Mouse (Mus musculus): ENCODE data around the gene Zbtb33. TPM values are rescaled to one million over a fixed set of nuclear protein-coding genes. Genes with fewer than 3 reads are reported as not detected.
"Not testable (repeated sequence)": the region's sequence is repeated elsewhere in the genome, so short reads cannot be mapped to it uniquely, and the experiment has no call there.

Zbtb33 gene
- polyA plus RNA-seq (2014; fragmentation: Nextera tagmentation; extraction: Ambion mirVana): 3.2 and 4.3 TPM in 2 replicates

DNA sequence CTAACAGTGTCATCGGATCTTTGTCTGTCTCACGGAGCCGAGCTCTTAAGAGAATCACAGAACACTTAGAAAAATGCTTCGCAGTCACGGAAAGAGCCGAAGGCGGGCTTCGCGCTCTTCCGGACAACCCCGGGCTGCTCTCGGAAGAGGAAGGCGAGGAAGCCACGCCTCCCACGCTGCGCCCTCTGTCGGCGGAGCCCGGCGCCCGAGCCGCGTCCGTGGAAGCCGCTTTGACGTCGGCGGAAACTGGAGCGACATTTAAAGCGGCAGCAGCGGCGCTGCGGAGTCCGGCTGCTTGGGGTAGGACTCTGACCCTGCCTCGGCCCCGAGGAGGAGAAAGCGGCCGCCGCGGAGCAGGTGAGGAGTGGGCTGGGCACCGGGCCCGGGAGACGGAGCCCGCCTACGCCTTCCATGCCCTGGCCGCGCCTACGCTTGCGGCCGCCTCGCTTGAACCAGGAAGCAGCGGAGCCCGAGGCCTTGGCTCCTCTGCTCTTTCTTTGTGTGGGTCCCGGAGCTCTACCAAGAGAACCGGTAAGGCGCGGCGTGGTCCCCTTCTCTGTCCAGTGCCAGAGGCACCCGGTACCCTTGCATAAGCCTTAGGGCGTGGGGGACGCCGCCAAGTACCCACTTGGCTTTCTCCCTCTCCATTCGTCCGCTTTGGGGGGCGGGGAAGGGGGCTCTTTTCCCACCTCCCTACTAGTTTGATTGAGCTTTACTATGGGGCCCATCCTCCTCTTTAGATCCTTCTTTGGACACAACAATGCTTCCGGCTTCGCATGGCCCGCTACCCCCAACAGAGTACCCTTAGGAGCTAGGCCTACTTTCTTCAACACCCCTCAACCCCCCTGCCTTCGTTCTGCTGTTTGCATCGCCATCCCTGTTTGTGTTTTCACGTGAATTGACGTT, at the start of gene Zbtb33:
Gene Zbtb33, plus strand, starts transcription at position 242 of the 906 bp plus-strand sequence.
- no peaks in the 10 kb centered on the region for H3K4me1 ChIP-seq (replicated peaks; ENCODE audit: control insufficient read depth, insufficient read depth, low read length)
- no peaks in the 10 kb centered on the region for H3K9me3 ChIP-seq (ENCODE audit: control insufficient read depth, low read length)
- ATAC-seq (replicated peaks; ENCODE audit: low FRiP score): peak; percentile 95
- peak; percentile 78 for DNase-seq (ENCODE audit: low spot score)
- H3K36me3 ChIP-seq (ENCODE audit: control insufficient read depth, insufficient read depth, low read length): no peaks in the 10 kb centered on the region
- no peaks in the 10 kb centered on the region for H3K27me3 ChIP-seq (replicated peaks; ENCODE audit: control insufficient read depth, insufficient read depth, low read length)
- peak within 1 kb of the TSS; percentile 71 for H3K4me3 ChIP-seq (ENCODE audit: low read depth, low read length)
- peak within 1 kb of the TSS; percentile 57 for H3K4me2 ChIP-seq
- WGBS: 14% methylated on average over 71 of the region's 72 CpGs
- peak within 1 kb of the TSS; percentile 43; the same call in 1 of the 2 replicates for H3K27ac ChIP-seq (ENCODE audit: low read depth, low read length)
- peak within 1 kb of the TSS; percentile 78 for H3K9ac ChIP-seq (ENCODE audit: low read depth, low read length)

- Histone ChIP-seq H3K9me3 (ENCODE audit: control insufficient read depth, low read length) (no peaks in the 10 kb centered on the region), H3K36me3 (ENCODE audit: control insufficient read depth, insufficient read depth, low read length) (no peaks in the 10 kb centered on the region), H3K4me1 (replicated peaks; ENCODE audit: control insufficient read depth, insufficient read depth, low read length) (no peaks in the 10 kb centered on the region), H3K4me3 (ENCODE audit: low read depth, low read length) (no peak overlapping the region), H3K27ac (ENCODE audit: low read depth, low read length) (no peak overlapping the region), H3K4me2 (no peak overlapping the region), H3K9ac (ENCODE audit: low read depth, low read length) (no peak overlapping the region), H3K27me3 (replicated peaks; ENCODE audit: control insufficient read depth, insufficient read depth, low read length) (no peaks in the 10 kb centered on the region)
- WGBS: 52% methylated on average over 1 of the region's 1 CpGs
- ATAC-seq (replicated peaks; ENCODE audit: low FRiP score): no peak
- no peak for DNase-seq (ENCODE audit: low spot score)
These were observed 30.5 kb upstream of the Zbtb33 start for GRCm38 (mm10) chrX:38159097-38159496.

DNA sequence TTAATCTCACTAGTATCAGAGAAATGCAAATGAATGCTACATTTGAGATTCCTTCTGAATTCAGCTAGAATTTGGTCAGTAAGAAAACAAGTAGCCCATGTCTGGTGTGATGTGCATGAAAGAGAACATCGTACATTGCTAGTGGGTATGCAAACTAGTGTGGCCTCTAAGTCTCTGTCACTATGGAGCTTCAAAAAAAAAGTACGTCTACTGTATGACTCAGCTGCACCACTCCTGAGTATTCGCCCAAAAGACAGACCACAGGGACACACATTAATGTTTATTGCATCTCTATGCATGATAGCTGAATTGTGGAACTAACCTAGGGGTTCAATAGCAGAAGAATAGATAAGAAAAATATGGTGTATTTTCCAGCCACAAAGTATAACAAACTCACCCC, 24.3 kb upstream of the Zbtb33 start:
- DNase-seq (ENCODE audit: low spot score): no peak

DNA sequence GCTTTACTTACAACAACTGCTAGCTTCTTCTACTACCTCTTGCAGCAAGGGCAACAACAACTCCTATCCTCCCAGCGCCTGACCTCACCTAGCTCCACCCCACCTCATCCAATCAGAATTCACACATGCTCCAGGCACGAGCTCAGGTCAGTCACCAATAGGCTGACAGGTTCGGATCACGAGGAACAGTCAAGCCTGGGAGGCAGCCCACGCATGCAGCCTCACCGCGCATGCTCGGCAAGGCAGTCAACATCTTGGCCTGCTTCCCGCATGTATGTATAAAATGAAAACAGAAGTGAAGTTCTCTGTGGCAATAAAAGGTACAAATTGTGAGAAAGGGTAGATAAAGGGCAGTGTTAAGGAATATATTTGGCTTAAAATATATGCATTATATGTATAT, 23.5 kb upstream of the Zbtb33 start:
- Histone ChIP-seq H3K36me3 (ENCODE audit: control insufficient read depth, insufficient read depth, low read length) (no peaks in the 10 kb centered on the region), H3K4me1 (replicated peaks; ENCODE audit: control insufficient read depth, insufficient read depth, low read length) (no peaks in the 10 kb centered on the region), H3K9ac (ENCODE audit: low read depth, low read length) (no peak overlapping the region), H3K4me2 (no peak overlapping the region), H3K9me3 (ENCODE audit: control insufficient read depth, low read length) (no peaks in the 10 kb centered on the region), H3K4me3 (ENCODE audit: low read depth, low read length) (no peak overlapping the region), H3K27me3 (replicated peaks; ENCODE audit: control insufficient read depth, insufficient read depth, low read length) (no peaks in the 10 kb centered on the region), H3K27ac (ENCODE audit: low read depth, low read length) (no peak overlapping the region)
- DNase-seq (ENCODE audit: low spot score): no peak
- 73% methylated on average over 9 of the region's 9 CpGs for WGBS
- no peak for ATAC-seq (replicated peaks; ENCODE audit: low FRiP score)

More for the DNA sequence above, 24.3 kb upstream of the Zbtb33 start:
- no peak overlapping the region for H3K4me3 ChIP-seq (ENCODE audit: low read depth, low read length)
- H3K9ac ChIP-seq (ENCODE audit: low read depth, low read length): no peak overlapping the region
- H3K36me3 ChIP-seq (ENCODE audit: control insufficient read depth, insufficient read depth, low read length): no peaks in the 10 kb centered on the region
- no peak overlapping the region for H3K27ac ChIP-seq (ENCODE audit: low read depth, low read length)
- no peaks in the 10 kb centered on the region for H3K9me3 ChIP-seq (ENCODE audit: control insufficient read depth, low read length)
- no peaks in the 10 kb centered on the region for H3K4me1 ChIP-seq (replicated peaks; ENCODE audit: control insufficient read depth, insufficient read depth, low read length)
- 80% methylated on average over 3 of the region's 3 CpGs for WGBS
- H3K4me2 ChIP-seq: no peak overlapping the region
- ATAC-seq (replicated peaks; ENCODE audit: low FRiP score): no peak
- no peaks in the 10 kb centered on the region for H3K27me3 ChIP-seq (replicated peaks; ENCODE audit: control insufficient read depth, insufficient read depth, low read length)

- H3K9me3 ChIP-seq (ENCODE audit: control insufficient read depth, low read length): no peaks in the 10 kb centered on the region
- H3K4me2 ChIP-seq: no peak overlapping the region
- H3K27ac ChIP-seq (ENCODE audit: low read depth, low read length): no peak overlapping the region
- no peak for ATAC-seq (replicated peaks; ENCODE audit: low FRiP score)
- no peaks in the 10 kb centered on the region for H3K36me3 ChIP-seq (ENCODE audit: control insufficient read depth, insufficient read depth, low read length)
- no peak overlapping the region for H3K4me3 ChIP-seq (ENCODE audit: low read depth, low read length)
- no peak for DNase-seq (ENCODE audit: low spot score)
- no peaks in the 10 kb centered on the region for H3K27me3 ChIP-seq (replicated peaks; ENCODE audit: control insufficient read depth, insufficient read depth, low read length)
- H3K4me1 ChIP-seq (replicated peaks; ENCODE audit: control insufficient read depth, insufficient read depth, low read length): no peaks in the 10 kb centered on the region
- H3K9ac ChIP-seq (ENCODE audit: low read depth, low read length): no peak overlapping the region
- WGBS: 69% methylated on average over 4 of the region's 4 CpGs
These were observed 23.0 kb upstream of the Zbtb33 start for GRCm38 (mm10) chrX:38166592-38166991.

- not testable (repeated sequence) for H3K4me1 ChIP-seq (replicated peaks; ENCODE audit: control insufficient read depth, insufficient read depth, low read length); H3K4me3 ChIP-seq (ENCODE audit: low read depth, low read length); H3K9ac ChIP-seq (ENCODE audit: low read depth, low read length); ATAC-seq (replicated peaks; ENCODE audit: low FRiP score); H3K27me3 ChIP-seq (replicated peaks; ENCODE audit: control insufficient read depth, insufficient read depth, low read length); H3K9me3 ChIP-seq (ENCODE audit: control insufficient read depth, low read length); H3K27ac ChIP-seq (ENCODE audit: low read depth, low read length); H3K36me3 ChIP-seq (ENCODE audit: control insufficient read depth, insufficient read depth, low read length)
- 31% methylated on average over 19 of the region's 19 CpGs for WGBS
- peak overlapping the region; percentile 41 for H3K4me2 ChIP-seq
- peak; percentile 33 for DNase-seq (ENCODE audit: low spot score)
These were observed 9.7 kb upstream of the Zbtb33 start for GRCm38 (mm10) chrX:38179891-38180310.

GRCm38 (mm10) chrX:38180656-38181607, 8.7 kb upstream of the Zbtb33 start:
- Histone ChIP-seq H3K4me3 (ENCODE audit: low read depth, low read length) (peak overlapping the region; percentile 47), H3K4me2 (peak overlapping the region; percentile 73), H3K9me3 (ENCODE audit: control insufficient read depth, low read length) (peaks cover 3% of the 10 kb centered on the region; the same call in 1 of the 2 replicates), H3K36me3 (ENCODE audit: control insufficient read depth, insufficient read depth, low read length) (no peaks in the 10 kb centered on the region), H3K27me3 (replicated peaks; ENCODE audit: control insufficient read depth, insufficient read depth, low read length) (no peaks in the 10 kb centered on the region), H3K4me1 (replicated peaks; ENCODE audit: control insufficient read depth, insufficient read depth, low read length) (no peaks in the 10 kb centered on the region), H3K27ac (ENCODE audit: low read depth, low read length) (no peak overlapping the region), H3K9ac (ENCODE audit: low read depth, low read length) (no peak overlapping the region)
- peak; percentile 29; the same call in 1 of the 2 replicates for ATAC-seq (replicated peaks; ENCODE audit: low FRiP score)
- 19% methylated on average over 37 of the region's 38 CpGs for WGBS
- peak; percentile 33 for DNase-seq (ENCODE audit: low spot score)

DNA sequence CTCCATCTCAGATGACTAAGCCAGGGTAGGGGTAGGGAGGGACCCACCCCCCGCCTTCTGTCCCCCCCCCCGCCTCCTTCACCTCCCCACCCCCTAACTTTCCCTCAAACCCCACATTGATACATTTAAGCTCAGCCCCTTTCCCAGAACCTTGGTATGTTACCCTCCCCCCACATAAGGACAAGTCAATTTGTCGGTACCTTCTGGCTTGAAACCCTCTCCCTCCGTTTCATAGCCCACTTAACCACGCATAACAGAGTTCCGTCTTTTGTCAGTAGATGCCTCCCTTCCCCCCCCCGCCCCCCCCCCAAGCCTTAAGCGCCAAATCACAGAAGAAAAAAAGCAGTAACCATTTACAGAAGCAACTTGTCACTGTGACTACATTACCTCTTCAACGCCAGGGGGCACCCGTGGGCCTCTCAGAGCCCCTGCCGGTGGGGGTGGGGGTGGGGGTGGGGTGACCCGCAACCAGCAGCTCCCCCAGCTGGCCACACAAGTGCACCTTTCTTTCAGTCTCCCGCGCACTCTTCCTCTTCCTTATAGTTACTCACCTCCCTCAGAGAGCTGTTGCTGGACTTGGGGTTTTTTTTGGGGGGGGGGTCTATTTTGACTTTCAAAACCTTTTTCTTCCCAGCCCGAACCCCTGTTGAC, 7.9 kb upstream of the Zbtb33 start:
- Histone ChIP-seq H3K4me2 (peak overlapping the region; percentile 13; the same call in 1 of the 2 replicates), H3K27me3 (replicated peaks; ENCODE audit: control insufficient read depth, insufficient read depth, low read length) (no peaks in the 10 kb centered on the region), H3K9me3 (ENCODE audit: control insufficient read depth, low read length) (peaks cover 3% of the 10 kb centered on the region; the same call in 1 of the 2 replicates), H3K4me3 (ENCODE audit: low read depth, low read length) (no peak overlapping the region), H3K4me1 (replicated peaks; ENCODE audit: control insufficient read depth, insufficient read depth, low read length) (no peaks in the 10 kb centered on the region), H3K27ac (ENCODE audit: low read depth, low read length) (no peak overlapping the region), H3K36me3 (ENCODE audit: control insufficient read depth, insufficient read depth, low read length) (no peaks in the 10 kb centered on the region), H3K9ac (ENCODE audit: low read depth, low read length) (no peak overlapping the region)
- DNase-seq (ENCODE audit: low spot score) (peak; percentile 51), ATAC-seq (replicated peaks; ENCODE audit: low FRiP score) (peak; percentile 45; the same call in 1 of the 2 replicates)
- 12% methylated on average over 13 of the region's 15 CpGs for WGBS
